ENCODE assay signal across 29 mouse cellular contexts in the genomic region with DNA sequence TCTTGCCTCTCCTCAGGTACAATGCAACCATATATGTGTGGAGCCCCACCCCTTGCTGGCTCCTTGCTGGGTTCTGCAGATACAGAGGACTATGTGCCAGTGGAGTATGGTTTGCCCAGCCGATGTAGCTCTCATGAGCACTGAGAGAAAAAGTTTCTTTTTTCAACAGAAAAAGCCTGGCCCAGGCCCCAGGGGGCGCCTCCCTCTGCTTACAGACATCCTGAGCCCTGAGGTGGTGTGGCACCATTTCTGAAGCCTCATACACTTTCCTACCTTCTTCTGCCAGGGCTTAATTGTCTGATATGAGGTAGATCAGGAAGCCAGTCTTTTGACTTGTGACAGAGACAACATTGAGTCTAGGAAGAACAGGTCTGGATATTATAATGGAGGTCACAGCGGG. TPM values are rescaled to one million over a fixed set of nuclear protein-coding genes. Genes with fewer than 3 reads are reported as not detected.
DNase-seq lines count a peak whose midpoint lies in the region; ATAC-seq and TF ChIP-seq lines count a peak whose summit lies in the region.
"Had no signal": no experiment of that assay in that cellular context is flagged by ENCODE, and none has a peak within 500 bp of the region (broad histone marks: within the 10 kb centered on the region; RNA-seq: fewer than 3 reads in every experiment).

No protein-coding gene starts in this region.

- no peaks in the 10 kb centered on the region for H3K36me3 ChIP-seq in intestine, postnatal 0 days (ENCODE audit: control insufficient read depth, insufficient read depth)
- H3K36me3 ChIP-seq in intestine, embryonic 15.5 days: no peaks in the 10 kb centered on the region
- no peaks in the 10 kb centered on the region for H3K36me3 ChIP-seq in small intestine, adult 2 months (ENCODE audit: control insufficient read depth, insufficient read depth, low read length)
- H3K36me3 ChIP-seq: embryonic facial prominence, embryonic 13.5 days; embryonic facial prominence, embryonic 15.5 days; forebrain, embryonic 10.5 days; forebrain, embryonic 12.5 days; G1E had no signal

- no peak for ATAC-seq in intestine, postnatal 0 days
- ATAC-seq in intestine, embryonic 15.5 days: no peak
- ATAC-seq: activated CD4-positive, CD25-positive, alpha-beta regulatory T cell, adult 4 months; forebrain, embryonic 14.5 days; forebrain, embryonic 16.5 days; Patski had no signal

- H3K4me1 ChIP-seq in intestine, postnatal 0 days (replicated peaks; ENCODE audit: control insufficient read depth, insufficient read depth, low read length): peaks cover 10% of the 10 kb centered on the region; the same call in 1 of the 2 replicates
- peaks cover 16% of the 10 kb centered on the region for H3K4me1 ChIP-seq in intestine, embryonic 15.5 days (replicated peaks)
- peaks cover 12% of the 10 kb centered on the region; the same call in 1 of the 2 replicates for H3K4me1 ChIP-seq in small intestine, adult 2 months (ENCODE audit: control insufficient read depth, insufficient read depth, insufficient read length, low read length)

- peak; percentile 47 for TF ChIP-seq CTCF in intestine, postnatal 0 days (IDR thresholded peaks at IDR 0.05; ENCODE audit: low read depth)
- TF ChIP-seq CTCF in layer of hippocampus, adult 2 months (conservative IDR thresholded peaks at IDR 0.05): peak; percentile 39
- TF ChIP-seq CTCF in small intestine, adult 2 months (IDR thresholded peaks at IDR 0.05; ENCODE audit: extremely low read depth, insufficient read length, insufficient replicate concordance, low read depth, low read length): peak; percentile 5; the same call in 1 of the 2 replicates

- H3K9ac ChIP-seq in intestine, postnatal 0 days (ENCODE audit: low read depth, low read length): no peak overlapping the region
- no peak overlapping the region for H3K9ac ChIP-seq in intestine, embryonic 15.5 days
- H3K9ac ChIP-seq: embryonic facial prominence, embryonic 13.5 days; embryonic facial prominence, embryonic 15.5 days; forebrain, embryonic 12.5 days had no signal

- no peak for DNase-seq in layer of hippocampus, adult 2 months (ENCODE audit: low spot score in 2 of 2)
- no peak for DNase-seq in layer of hippocampus, adult 11-12 months (ENCODE audit: low spot score)
- peak; percentile 11 for DNase-seq in A20 (ENCODE audit: low read depth, low spot score)
- no peak for DNase-seq in urinary bladder, postnatal 25 days (ENCODE audit: low spot score)
- no peak for DNase-seq in embryo, embryonic 9.5 days (ENCODE audit: extremely low spot score)
- DNase-seq: adrenal gland, adult 8-10 months; adrenal gland, postnatal 14 days; adrenal gland, postnatal 36 days; cerebellum, adult 11-12 months; cerebellum, adult 2 months; cerebellum, adult 9-10 months; cerebellum, postnatal 10 days; cerebellum, postnatal 25 days had no signal

- H3K27me3 ChIP-seq in intestine, postnatal 0 days (replicated peaks; ENCODE audit: control insufficient read depth, insufficient read depth, low read length): no peaks in the 10 kb centered on the region
- H3K27me3 ChIP-seq in intestine, embryonic 15.5 days (replicated peaks): peaks cover 7% of the 10 kb centered on the region; the same call in 1 of the 2 replicates
- no peaks in the 10 kb centered on the region for H3K27me3 ChIP-seq in small intestine, adult 2 months (ENCODE audit: control insufficient read depth, insufficient read depth, low read length)
- H3K27me3 ChIP-seq: Patski had no signal

- no peak overlapping the region for H3K4me3 ChIP-seq in intestine, postnatal 0 days (ENCODE audit: low read depth, low read length)
- no peak overlapping the region for H3K4me3 ChIP-seq in intestine, embryonic 15.5 days (replicated peaks)
- H3K4me3 ChIP-seq in layer of hippocampus, adult 2 months: no peak overlapping the region
- no peak overlapping the region for H3K4me3 ChIP-seq in small intestine, adult 2 months (ENCODE audit: low read depth, low read length)
- H3K4me3 ChIP-seq: embryonic facial prominence, embryonic 13.5 days; embryonic facial prominence, embryonic 15.5 days; erythroblast, embryonic 14.5 days; forebrain, embryonic 10.5 days; forebrain, embryonic 12.5 days had no signal

- no peak overlapping the region for H3K4me2 ChIP-seq in intestine, postnatal 0 days (replicated peaks; ENCODE audit: low read depth)
- H3K4me2 ChIP-seq in intestine, embryonic 15.5 days (replicated peaks): no peak overlapping the region
- H3K4me2 ChIP-seq: embryonic facial prominence, embryonic 13.5 days; embryonic facial prominence, embryonic 15.5 days; forebrain, embryonic 12.5 days had no signal

- no peak overlapping the region for H3K27ac ChIP-seq in intestine, postnatal 0 days (ENCODE audit: low read depth, low read length)
- H3K27ac ChIP-seq in intestine, embryonic 15.5 days: no peak overlapping the region
- no peak overlapping the region for H3K27ac ChIP-seq in layer of hippocampus, adult 2 months
- no peak overlapping the region for H3K27ac ChIP-seq in small intestine, adult 2 months (ENCODE audit: insufficient read depth, low read depth, low read length)
- H3K27ac ChIP-seq: embryonic facial prominence, embryonic 13.5 days; embryonic facial prominence, embryonic 15.5 days; forebrain, embryonic 10.5 days; forebrain, embryonic 12.5 days had no signal

- TF ChIP-seq POLR2A in small intestine, adult 2 months (IDR thresholded peaks at IDR 0.05; ENCODE audit: low read depth, low read length): no peak

- WGBS in intestine, postnatal 0 days: 65% methylated on average over 3 of the region's 3 CpGs
- 62% methylated on average over 3 of the region's 3 CpGs for whole genome bisulfite sequencing in intestine, embryonic 15.5 days
- WGBS in small intestine, adult 2 months: 73% methylated on average over 3 of the region's 3 CpGs

- H3K9me3 ChIP-seq in intestine, postnatal 0 days (ENCODE audit: control insufficient read depth): no peaks in the 10 kb centered on the region
- no peaks in the 10 kb centered on the region for H3K9me3 ChIP-seq in intestine, embryonic 15.5 days
- H3K9me3 ChIP-seq: embryonic facial prominence, embryonic 13.5 days; embryonic facial prominence, embryonic 15.5 days; forebrain, embryonic 10.5 days; forebrain, embryonic 12.5 days; G1E had no signal

RNA-seq across cellular contexts. Expression of gene Pitx1, which starts 16.2 kb away (rescaled TPM):
- 5.9 and 8.2 TPM in 2 replicates for polyA plus RNA-seq in intestine, postnatal 0 days (2015; fragmentation: Nextera tagmentation; extraction: Ambion mirVana)
- 15.2 and 18.4 TPM in 2 replicates for polyA plus RNA-seq in intestine, embryonic 15.5 days (2015; fragmentation: Nextera tagmentation; extraction: Ambion mirVana)
- total RNA-seq in layer of hippocampus, adult 2 months (2021): not detected
- 14.6 and 20.3 TPM in 2 replicates for polyA plus RNA-seq in small intestine, adult 2 months (2012; rRNA removed)
- total RNA-seq: adrenal gland, adult 18-20 months; adrenal gland, adult 8-10 months; adrenal gland, postnatal 14 days; adrenal gland, postnatal 36 days; G1E had no signal
- polyA plus RNA-seq: activated CD4-positive, CD25-positive, alpha-beta regulatory T cell, adult 4 months; C2C12; cortical plate, adult 2 months; forebrain, embryonic 14.5 days; forebrain, embryonic 16.5 days; G1E; Patski had no signal
